ENCODE assay signal across 9 mouse cellular contexts in the genomic region with DNA sequence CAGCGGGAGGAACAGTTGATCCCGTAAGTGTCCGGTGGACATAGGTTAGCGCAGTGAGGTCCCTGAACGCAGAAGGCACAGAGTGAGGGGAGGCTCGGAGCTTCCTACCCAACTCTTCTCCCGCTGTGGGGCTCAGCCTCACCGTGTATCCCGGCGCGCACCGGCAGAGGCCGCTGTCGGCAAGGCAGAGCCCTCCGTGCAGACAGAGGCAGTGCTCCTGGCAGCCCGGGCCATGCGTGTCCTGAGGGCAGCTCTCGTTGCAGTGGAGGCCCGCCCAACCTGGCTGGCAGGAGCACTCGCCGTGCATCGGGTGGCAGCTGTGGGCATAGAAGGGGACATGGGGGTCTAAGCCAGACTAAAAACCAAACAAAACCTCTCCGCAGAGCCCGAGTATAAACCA. TPM values are rescaled to one million over a fixed set of nuclear protein-coding genes. Genes with fewer than 3 reads are reported as not detected.
DNase-seq lines count a peak whose midpoint lies in the region; ATAC-seq and TF ChIP-seq lines count a peak whose summit lies in the region.
"Had no signal": no experiment of that assay in that cellular context is flagged by ENCODE, and none has a peak within 500 bp of the region (broad histone marks: within the 10 kb centered on the region; RNA-seq: fewer than 3 reads in every experiment).

No protein-coding gene starts in this region.

- H3K27me3 ChIP-seq in hindbrain, embryonic 13.5 days: peaks cover 50% of the 10 kb centered on the region
- no peaks in the 10 kb centered on the region for H3K27me3 ChIP-seq in lung, postnatal 0 days (replicated peaks; ENCODE audit: insufficient read depth, low read length)

- peak; percentile 80 for DNase-seq in Muller cell, postnatal 12 days (ENCODE audit: inconsistent ontology term)
- peak; percentile 93 to 96 for DNase-seq in cerebellum, postnatal 14 days
- peak; percentile 86 to 87 for DNase-seq in frontal cortex, postnatal 36 days (ENCODE audit: low spot score in 2 of 2)
- DNase-seq in layer of hippocampus, postnatal 14 days (ENCODE audit: low spot score in 2 of 2): peak; percentile 88
- peak; percentile 76 for DNase-seq in lung, postnatal 0 days (ENCODE audit: low spot score)
- DNase-seq in ovary, postnatal 14 days (ENCODE audit: low spot score): peak; percentile 92
- DNase-seq in thymus, postnatal 0 days (ENCODE audit: low spot score): peak; percentile 75

- no peak for TF ChIP-seq EP300 in lung, postnatal 0 days (IDR thresholded peaks at IDR 0.05)

- peak overlapping the region; percentile 56 for H3K4me2 ChIP-seq in hindbrain, embryonic 13.5 days
- H3K4me2 ChIP-seq in lung, postnatal 0 days (replicated peaks; ENCODE audit: low read depth, low read length): 0 out of 2 replicates have a peak overlapping the region, but pooled peaks have one; percentile 27

- peak overlapping the region; percentile 28 for H3K4me3 ChIP-seq in hindbrain, embryonic 13.5 days
- no peak overlapping the region for H3K4me3 ChIP-seq in lung, postnatal 0 days (ENCODE audit: low read depth, low read length)
- H3K4me3 ChIP-seq: erythroblast, embryonic 14.5 days had no signal

- H3K36me3 ChIP-seq in hindbrain, embryonic 13.5 days: no peaks in the 10 kb centered on the region
- H3K36me3 ChIP-seq in lung, postnatal 0 days (ENCODE audit: insufficient read depth, low read length): peaks cover 6% of the 10 kb centered on the region; the same call in 1 of the 2 replicates

- no peaks in the 10 kb centered on the region for H3K9me3 ChIP-seq in hindbrain, embryonic 13.5 days
- no peaks in the 10 kb centered on the region for H3K9me3 ChIP-seq in lung, postnatal 0 days (ENCODE audit: low read length)

- no peak overlapping the region for H3K27ac ChIP-seq in hindbrain, embryonic 13.5 days
- no peak overlapping the region for H3K27ac ChIP-seq in lung, postnatal 0 days (ENCODE audit: low read length)

- WGBS in hindbrain, embryonic 13.5 days: 3% methylated on average over 24 of the region's 24 CpGs
- 13% methylated on average over 20 of the region's 24 CpGs for WGBS in lung, postnatal 0 days

- TF ChIP-seq CTCF in lung, postnatal 0 days (IDR thresholded peaks at IDR 0.05): peak; percentile 99

- H3K4me1 ChIP-seq in hindbrain, embryonic 13.5 days (replicated peaks): peaks cover 10% of the 10 kb centered on the region
- H3K4me1 ChIP-seq in lung, postnatal 0 days (ENCODE audit: insufficient read depth, low read depth, low read length): no peaks in the 10 kb centered on the region

- peak overlapping the region; percentile 60 for H3K9ac ChIP-seq in hindbrain, embryonic 13.5 days
- H3K9ac ChIP-seq in lung, postnatal 0 days (replicated peaks; ENCODE audit: low read depth): no peak overlapping the region

- peak; percentile 84 for ATAC-seq in hindbrain, embryonic 13.5 days (ENCODE audit: low FRiP score)
- peak; percentile 92 for ATAC-seq in lung, postnatal 0 days

RNA-seq across cellular contexts. Expression of a gene that starts 7.5 kb away (rescaled TPM):
- 0.43 and 0.71 TPM in 2 replicates for polyA plus RNA-seq in hindbrain, embryonic 13.5 days (2015; fragmentation: Nextera tagmentation; extraction: Ambion mirVana)
- under 1 TPM; 0.60 to 0.81 TPM for total RNA-seq in layer of hippocampus, postnatal 14 days (2021)
- 8.9 and 9.3 TPM in 2 replicates for polyA plus RNA-seq in lung, postnatal 0 days (2015; fragmentation: Nextera tagmentation; extraction: Ambion mirVana)
- 0.42 and 0.66 TPM in 2 replicates for polyA plus RNA-seq in thymus, postnatal 0 days (2015; fragmentation: Nextera tagmentation; extraction: Ambion mirVana)
- polyA plus RNA-seq: erythroblast, embryonic 14.5 days had no signal

RNA-seq across cellular contexts. Expression of a gene that starts 39.0 kb away (rescaled TPM):
- polyA plus RNA-seq in hindbrain, embryonic 13.5 days (2015; fragmentation: Nextera tagmentation; extraction: Ambion mirVana): 29.2 and 40.2 TPM in 2 replicates
- under 1 TPM; 0.29 to 0.41 TPM for total RNA-seq in layer of hippocampus, postnatal 14 days (2021)
- 4.1 and 4.2 TPM in 2 replicates for polyA plus RNA-seq in lung, postnatal 0 days (2015; fragmentation: Nextera tagmentation; extraction: Ambion mirVana)
- 0.15 and 0.48 TPM in 2 replicates for polyA plus RNA-seq in thymus, postnatal 0 days (2015; fragmentation: Nextera tagmentation; extraction: Ambion mirVana)
- polyA plus RNA-seq: erythroblast, embryonic 14.5 days had no signal

RNA-seq across cellular contexts. Expression of a gene that starts 40.8 kb away (rescaled TPM):
- polyA plus RNA-seq in hindbrain, embryonic 13.5 days (2015; fragmentation: Nextera tagmentation; extraction: Ambion mirVana): 1.4 TPM in 2 replicates
- total RNA-seq in layer of hippocampus, postnatal 14 days (2021): under 1 TPM; 0.12 to 0.35 TPM
- 0.02 and 0.12 TPM in 2 replicates for polyA plus RNA-seq in lung, postnatal 0 days (2015; fragmentation: Nextera tagmentation; extraction: Ambion mirVana)
- polyA plus RNA-seq in thymus, postnatal 0 days (2015; fragmentation: Nextera tagmentation; extraction: Ambion mirVana): 0.04 and 0.05 TPM in 2 replicates
- polyA plus RNA-seq: erythroblast, embryonic 14.5 days had no signal
